Mouse (Mus musculus) liver, embryonic 11.5 days (tissue): Measurements from ENCODE around the gene B4galt1. TPM values are rescaled to one million over a fixed set of nuclear protein-coding genes. Genes with fewer than 3 reads are reported as not detected.
A peak's percentile ranks its signal among the peaks of the same experiment; 100 is the strongest.

Source experiments
- ATAC-seq: fragments of 200-750 bp; cut with Nextera tagmentation; replicated peaks from 2 replicates; pipeline ENCODE4 v1.8.0; 2017; ENCODE audit warnings: moderate number of reproducible peaks, mild to moderate bottlenecking, moderate TSS enrichment, moderate library complexity; ENCODE audit not compliant: low FRiP score
- DNase-seq: peaks from one replicate; pipeline ENCODE4 v3.0.0-alpha.2; 2017; ENCODE audit warnings: low spot score
- H3K27ac ChIP-seq: fragments of 300-500 bp; sonication (generic); 2 replicates; pipeline ENCODE4 v1.5.1; 2014; ENCODE audit warnings: mild to moderate bottlenecking, low read depth, low read length, control low read depth
- H3K27me3 ChIP-seq: fragments of 300-500 bp; sonication (generic); replicated peaks from 2 replicates; pipeline ENCODE4 v1.6.1; 2014; ENCODE audit warnings: low read length, mixed read lengths; ENCODE audit not compliant: control insufficient read depth, insufficient read depth
- H3K36me3 ChIP-seq: fragments of 300-500 bp; sonication (generic); 2 replicates; pipeline ENCODE4 v1.6.1; 2014; ENCODE audit warnings: mild to moderate bottlenecking, low read length, moderate library complexity, mixed read lengths; ENCODE audit not compliant: control insufficient read depth, insufficient read depth
- H3K4me1 ChIP-seq: fragments of 300-500 bp; sonication (generic); replicated peaks from 2 replicates; pipeline ENCODE4 v1.6.1; 2014; ENCODE audit warnings: low read length, mixed read lengths; ENCODE audit not compliant: control insufficient read depth, insufficient read depth
- H3K4me2 ChIP-seq: fragments of 300-500 bp; sonication (generic); 2 replicates; pipeline ENCODE4 v1.6.1; 2014; ENCODE audit warnings: mild to moderate bottlenecking, control low read depth, moderate library complexity
- H3K4me3 ChIP-seq: fragments of 300-500 bp; sonication (generic); 2 replicates; pipeline ENCODE4 v1.5.1; 2014; ENCODE audit warnings: low read depth, low read length, control low read depth
- H3K9ac ChIP-seq: fragments of 300-500 bp; sonication (generic); 2 replicates; pipeline ENCODE4 v1.6.1; 2014; ENCODE audit warnings: low read depth, low read length, control low read depth
- H3K9me3 ChIP-seq: fragments of 300-500 bp; sonication (generic); 2 replicates; pipeline ENCODE4 v1.6.1; 2016; ENCODE audit warnings: low read length, inconsistent platforms, mixed read lengths; ENCODE audit not compliant: control insufficient read depth
- WGBS: fragments of 180-500 bp; shearing (Covaris S2); extraction: QIAGEN DNeasy Blood & Tissue Kit; methylation state at CpG from one replicate; pipeline ENCODE4 v1.1.7; 2014; 5-methylcytosine and 5-hydroxymethylcytosine counted together
- polyA plus RNA-seq: library from polyadenylated mRNA; unstranded; fragments of >200 nt; fragmentation: Nextera tagmentation; extraction: Ambion mirVana; gene quantifications from 2 replicates; pipeline ENCODE4 v1.2.1, GENCODE M21; 2014

Gene B4galt1
- polyA plus RNA-seq, 1 experiment from 2014 or later = 49.0 TPM

GRCm38 (mm10) chr4:40844811-40845751 is 8.7 kb downstream of the B4galt1 start:
- no peaks in the 10 kb centered on the region for H3K9me3 ChIP-seq
- WGBS = 50% methylated on average over 12 of the region's 12 CpGs
- H3K4me2 ChIP-seq = peak overlapping the region; percentile 18
- peaks cover 75% of the 10 kb centered on the region for H3K4me1 ChIP-seq
- no peak for DNase-seq
- peak overlapping the region; percentile 79 for H3K27ac ChIP-seq
- H3K27me3 ChIP-seq = no peaks in the 10 kb centered on the region
- H3K4me3 ChIP-seq = no peak overlapping the region
- H3K9ac ChIP-seq = 0 out of 2 replicates have a peak overlapping the region, but pooled peaks have one; percentile 23
- ATAC-seq = no peak
- H3K36me3 ChIP-seq = peaks cover 3% of the 10 kb centered on the region; the same call in 1 of the 2 replicates

GRCm38 (mm10) chr4:40844251-40844721 is 9.5 kb downstream of the B4galt1 start:
- Histone ChIP-seq H3K9ac (0 out of 2 replicates have a peak overlapping the region, but pooled peaks have one; percentile 10), H3K4me2 (peak overlapping the region; percentile 15; the same call in 1 of the 2 replicates), H3K27ac (peak overlapping the region; percentile 79), H3K4me3 (no peak overlapping the region), H3K4me1 (peaks cover 75% of the 10 kb centered on the region), H3K9me3 (no peaks in the 10 kb centered on the region), H3K36me3 (peaks cover 3% of the 10 kb centered on the region; the same call in 1 of the 2 replicates), H3K27me3 (no peaks in the 10 kb centered on the region)
- 24% methylated on average over 5 of the region's 5 CpGs for WGBS
- DNase-seq (no peak), ATAC-seq (peak; percentile 32)

- peaks cover 75% of the 10 kb centered on the region for H3K4me1 ChIP-seq
- no peak overlapping the region for H3K4me3 ChIP-seq
- H3K9me3 ChIP-seq = no peaks in the 10 kb centered on the region
- H3K4me2 ChIP-seq = no peak overlapping the region
- peaks cover 5% of the 10 kb centered on the region; the same call in 1 of the 2 replicates for H3K36me3 ChIP-seq
- DNase-seq (no peak), ATAC-seq (no peak)
- H3K27ac ChIP-seq = no peak overlapping the region; the same call in 1 of the 2 replicates
- H3K9ac ChIP-seq = 0 out of 2 replicates have a peak overlapping the region, but pooled peaks have one; percentile 10
- no peaks in the 10 kb centered on the region for H3K27me3 ChIP-seq
- 79% methylated on average over 8 of the region's 8 CpGs for WGBS
These were observed 10.1 kb downstream of the B4galt1 start for GRCm38 (mm10) chr4:40843726-40844125.

- Histone ChIP-seq H3K9me3 (no peaks in the 10 kb centered on the region), H3K36me3 (peaks cover 5% of the 10 kb centered on the region; the same call in 1 of the 2 replicates), H3K4me3 (no peak overlapping the region), H3K4me1 (peaks cover 61% of the 10 kb centered on the region), H3K27me3 (no peaks in the 10 kb centered on the region), H3K9ac (no peak overlapping the region), H3K4me2 (no peak overlapping the region), H3K27ac (no peak overlapping the region)
- ATAC-seq (no peak), DNase-seq (no peak)
- 64% methylated on average over 2 of the region's 2 CpGs for WGBS
These were observed 13.4 kb downstream of the B4galt1 start for GRCm38 (mm10) chr4:40840448-40840847.

GRCm38 (mm10) chr4:40839251-40839650 is 14.6 kb downstream of the B4galt1 start:
- Histone ChIP-seq H3K4me1 (peaks cover 49% of the 10 kb centered on the region), H3K4me2 (no peak overlapping the region), H3K36me3 (0 out of 2 replicates have a peak, but pooled peaks cover 2% of the 10 kb centered on the region), H3K4me3 (no peak overlapping the region), H3K9me3 (no peaks in the 10 kb centered on the region), H3K27ac (no peak overlapping the region), H3K9ac (no peak overlapping the region), H3K27me3 (no peaks in the 10 kb centered on the region)
- DNase-seq = no peak
- no peak for ATAC-seq
- WGBS = 62% methylated on average over 12 of the region's 12 CpGs

- H3K36me3 ChIP-seq = 0 out of 2 replicates have a peak, but pooled peaks cover 2% of the 10 kb centered on the region
- H3K4me2 ChIP-seq = no peak overlapping the region
- H3K9me3 ChIP-seq = no peaks in the 10 kb centered on the region
- H3K27me3 ChIP-seq = no peaks in the 10 kb centered on the region
- DNase-seq = no peak
- peak overlapping the region; percentile 0; the same call in 1 of the 2 replicates for H3K27ac ChIP-seq
- H3K4me3 ChIP-seq = no peak overlapping the region
- 53% methylated on average over 10 of the region's 10 CpGs for WGBS
- H3K4me1 ChIP-seq = peaks cover 35% of the 10 kb centered on the region
- no peak overlapping the region for H3K9ac ChIP-seq
- ATAC-seq = peak; percentile 42; the same call in 1 of the 2 replicates
These were observed 16.1 kb downstream of the B4galt1 start for GRCm38 (mm10) chr4:40837451-40838285.

GRCm38 (mm10) chr4:40837008-40837407 is 16.8 kb downstream of the B4galt1 start:
- Histone ChIP-seq H3K4me2 (no peak overlapping the region), H3K9ac (no peak overlapping the region), H3K36me3 (peaks cover 2% of the 10 kb centered on the region; the same call in 1 of the 2 replicates), H3K27ac (no peak overlapping the region), H3K4me1 (peaks cover 34% of the 10 kb centered on the region), H3K4me3 (no peak overlapping the region), H3K9me3 (no peaks in the 10 kb centered on the region), H3K27me3 (no peaks in the 10 kb centered on the region)
- DNase-seq (no peak), ATAC-seq (0 out of 2 replicates have a peak, but pooled peaks have one; percentile 10)
- WGBS = 72% methylated on average over 3 of the region's 3 CpGs

- Histone ChIP-seq H3K4me3 (no peak overlapping the region), H3K9me3 (no peaks in the 10 kb centered on the region), H3K27ac (no peak overlapping the region), H3K9ac (no peak overlapping the region), H3K4me1 (peaks cover 38% of the 10 kb centered on the region), H3K4me2 (no peak overlapping the region), H3K27me3 (no peaks in the 10 kb centered on the region), H3K36me3 (peaks cover 2% of the 10 kb centered on the region; the same call in 1 of the 2 replicates)
- DNase-seq = no peak
- 82% methylated on average over 5 of the region's 5 CpGs for WGBS
- no peak for ATAC-seq
These were observed 18.9 kb downstream of the B4galt1 start for GRCm38 (mm10) chr4:40834872-40835271.
